Mouse (Mus musculus) megakaryocyte-erythroid progenitor cell, adult 5 weeks (primary cell): ENCODE data around the gene Gapdh. TPM values are rescaled to one million over a fixed set of nuclear protein-coding genes. Genes with fewer than 3 reads are reported as not detected.

Experiments
- polyA plus RNA-seq: library from polyadenylated mRNA; stranded (reverse); fragments of >175 nt; gene quantifications from 2 replicates; pipeline ENCODE4 v1.2.3, GENCODE M21; 2012

Gapdh gene
- polyA plus RNA-seq = 9,186 and 10,401 TPM in 2 replicates

DNA sequence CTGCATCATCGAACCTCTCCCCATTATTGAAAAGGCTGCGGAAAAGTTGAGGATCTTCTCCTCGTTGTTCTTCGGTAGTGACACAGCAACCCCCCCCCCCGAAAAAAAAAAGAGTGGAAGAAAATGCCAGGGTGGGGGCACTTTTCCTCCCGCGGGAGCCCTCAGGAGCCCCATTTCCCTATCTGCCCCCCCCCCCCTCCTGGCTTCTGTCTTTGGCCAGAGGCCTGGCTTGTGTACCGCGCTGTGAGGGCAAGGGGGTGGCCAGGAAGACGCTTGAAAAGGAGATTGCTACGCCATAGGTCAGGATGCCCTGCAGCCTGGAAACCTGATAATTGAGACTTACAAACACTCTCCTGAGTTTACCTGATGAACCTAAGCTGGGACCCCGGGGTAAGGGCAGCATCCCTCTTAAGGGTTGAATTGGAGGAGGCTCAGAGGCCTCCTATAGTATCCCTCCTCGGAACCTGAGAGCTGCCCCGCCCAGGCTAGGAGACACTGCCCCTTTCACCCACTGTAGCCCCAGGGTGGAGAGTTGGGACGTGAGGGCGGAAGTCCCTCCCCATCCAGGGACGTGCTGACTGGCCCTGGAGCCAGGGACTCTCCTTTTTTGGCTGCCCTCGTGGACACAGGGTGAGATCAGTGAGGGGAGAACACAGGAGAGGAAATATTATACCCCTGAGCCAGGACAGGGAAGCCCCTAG is at the start of gene Gapdh:
TSS of gene Gapdh (minus strand) at position 417 of the 701 bp plus-strand sequence.

DNA sequence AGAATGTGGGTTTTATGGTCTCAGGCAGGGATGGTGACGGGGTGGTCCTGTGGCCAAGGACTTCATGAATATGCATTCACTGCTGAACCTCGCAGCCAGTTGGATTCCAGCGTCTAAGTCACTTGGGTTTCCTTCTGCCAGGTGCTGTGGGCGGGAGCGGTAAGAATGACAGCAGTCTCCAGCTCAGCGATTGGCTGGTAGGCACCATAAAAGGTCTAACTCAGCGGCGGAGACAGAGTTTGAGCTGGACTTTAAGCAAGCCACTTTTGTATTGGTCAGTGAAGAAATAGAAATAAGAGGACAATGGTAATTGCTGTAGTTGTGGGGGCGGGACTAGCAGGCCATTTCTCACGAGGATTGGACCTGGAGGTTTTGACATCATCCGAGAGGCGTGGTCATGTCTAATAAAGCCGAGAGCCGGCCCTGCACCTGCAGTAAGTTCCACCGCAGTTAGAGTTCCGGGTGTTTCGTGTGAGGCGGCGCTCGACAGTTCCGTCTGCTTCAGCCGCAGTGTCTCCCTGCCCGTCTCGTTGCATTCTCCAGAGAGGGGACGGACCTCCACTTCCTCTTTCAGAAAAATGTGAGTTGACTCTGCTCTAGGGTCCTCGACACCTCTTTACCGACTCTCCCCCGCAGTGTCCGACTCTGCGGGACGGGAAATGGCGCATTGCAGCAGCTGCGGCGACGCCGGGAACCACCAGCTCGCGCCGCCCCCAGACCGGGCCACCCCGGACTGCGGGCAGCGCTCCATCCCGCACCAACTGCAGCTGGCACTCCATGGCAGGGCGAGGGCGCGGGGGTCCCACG is 49.1 kb upstream of the Gapdh start, which contains the start of gene Vamp1:
TSS of gene Vamp1 (plus strand) at position 404 of the 807 bp plus-strand sequence.

DNA sequence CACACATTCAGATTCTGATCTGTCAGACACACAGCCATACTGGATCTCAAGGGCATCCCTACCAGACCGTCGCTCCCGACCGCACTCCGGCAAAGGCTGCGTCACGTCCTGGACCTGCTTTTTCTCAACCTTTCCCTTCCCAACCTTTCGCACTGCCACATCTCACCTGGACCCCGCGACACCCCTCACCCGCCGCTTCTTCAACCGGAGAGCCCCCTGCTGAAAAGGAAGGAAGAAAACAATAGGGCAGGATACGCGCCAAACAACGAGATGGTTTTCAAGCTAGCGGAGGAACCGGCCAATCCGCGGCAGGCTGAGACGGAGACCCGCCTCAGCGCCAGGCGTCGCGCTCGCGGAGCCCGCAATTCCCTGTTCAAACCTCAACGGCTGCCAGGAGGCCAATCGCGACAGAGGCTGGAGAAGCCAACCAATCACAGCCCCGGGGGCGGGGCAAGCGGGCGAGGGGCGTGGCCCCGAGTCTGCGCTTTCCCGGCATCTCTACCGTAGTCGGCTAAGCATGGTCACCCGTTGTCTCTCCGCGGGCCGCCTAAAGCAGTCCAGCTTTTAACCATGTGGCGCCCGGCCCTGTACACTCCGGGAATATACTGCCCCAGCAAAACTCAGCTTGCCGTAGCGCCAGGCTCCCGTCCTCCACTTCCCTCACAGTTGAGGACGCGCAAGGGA is 25.2 kb upstream of the Gapdh start, which contains the start of the genes Ncapd2 and Mrpl51:
TSS of gene Ncapd2 (minus strand) at position 370 of the 684 bp plus-strand sequence.
TSS of gene Mrpl51 (plus strand) at position 470 of the 684 bp plus-strand sequence.

DNA sequence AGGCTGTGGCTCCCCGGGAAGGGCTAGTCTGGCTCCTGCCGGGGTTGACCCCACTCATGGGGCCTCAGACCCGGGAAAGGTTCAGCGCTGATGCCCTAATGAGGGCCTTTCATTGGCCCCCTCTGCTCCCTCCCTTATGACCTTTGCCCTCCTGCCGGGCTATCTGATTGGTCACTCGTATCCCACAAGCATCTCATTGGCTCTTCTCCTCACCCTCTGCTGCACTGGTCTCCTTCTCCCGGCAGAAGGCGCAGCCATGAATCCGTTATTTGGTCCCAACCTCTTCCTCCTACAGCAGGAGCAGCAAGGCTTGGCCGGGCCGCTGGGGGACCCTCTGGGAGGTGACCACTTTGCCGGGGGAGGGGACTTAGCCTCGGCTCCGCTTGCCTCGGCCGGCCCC is 21.3 kb downstream of the Gapdh start, which contains the start of gene Iffo1:
TSS of gene Iffo1 (plus strand) at position 241 of the 400 bp plus-strand sequence.

DNA sequence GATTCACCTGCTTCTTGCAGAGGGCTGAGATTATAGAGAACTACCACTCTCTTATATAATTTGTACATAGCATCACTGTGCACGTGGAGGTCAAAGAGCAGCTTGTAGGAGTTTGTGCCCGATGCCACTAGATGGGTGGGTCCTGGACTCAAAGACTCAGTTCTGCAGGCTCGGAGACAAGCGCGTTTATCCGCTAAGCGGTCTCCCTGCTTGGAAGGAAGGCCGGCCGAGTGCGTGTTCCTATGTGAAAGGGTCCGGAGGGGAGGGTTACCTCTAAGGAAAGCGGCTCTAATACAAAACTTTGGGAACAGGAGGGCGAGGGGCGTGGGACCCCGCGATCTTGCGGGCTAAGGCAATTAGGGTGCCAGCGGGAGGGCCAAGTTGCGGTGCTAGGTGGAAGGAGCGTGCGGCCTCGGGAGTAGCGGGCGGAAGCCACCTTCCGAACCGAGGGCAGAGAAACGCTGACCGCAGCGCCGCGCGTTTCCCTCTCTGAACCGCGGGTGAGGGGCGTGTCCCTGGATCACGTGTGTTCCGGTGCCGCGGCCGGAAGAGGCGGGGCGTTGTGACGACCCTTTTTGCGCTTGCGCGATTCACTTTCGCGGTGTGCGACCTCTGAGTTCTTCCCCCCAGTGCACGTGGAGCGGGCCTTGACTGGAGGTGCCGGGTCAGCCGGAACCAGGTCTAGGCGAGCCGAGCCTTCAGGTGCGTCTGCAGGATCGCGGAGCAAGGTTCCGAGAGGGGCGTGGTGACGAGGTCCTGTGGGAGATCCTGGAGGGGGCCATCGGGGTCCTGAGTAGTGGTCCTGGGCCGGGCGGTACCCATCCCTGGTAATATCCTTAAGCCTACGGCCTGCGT is 34.7 kb downstream of the Gapdh start, which contains the start of gene Nop2:
TSS of gene Nop2 (plus strand) at position 608 of the 855 bp plus-strand sequence.

Other genes with a start within 250 kb of the Gapdh start
- gene Ptms, start 246.4 kb downstream of the Gapdh start, polyA plus RNA-seq = 278 and 322 TPM in 2 replicates
- 177 and 232 TPM in 2 replicates for gene Mlf2, start 235.1 kb downstream of the Gapdh start, polyA plus RNA-seq
- 50.6 and 53.4 TPM in 2 replicates for gene Cops7a, start 200.9 kb downstream of the Gapdh start, polyA plus RNA-seq
- gene Pianp, start 169.8 kb downstream of the Gapdh start, polyA plus RNA-seq = 0.24 and 1.00 TPM in 2 replicates
- gene Zfp384, start 157.3 kb downstream of the Gapdh start, polyA plus RNA-seq = 74.6 and 80.3 TPM in 2 replicates
- 15.9 and 19.1 TPM in 2 replicates for gene Ing4, start 126.7 kb downstream of the Gapdh start, polyA plus RNA-seq
- 12.2 and 12.7 TPM in 2 replicates for gene Acrbp, start 116.8 kb downstream of the Gapdh start, polyA plus RNA-seq
- 1.8 and 5.1 TPM in 2 replicates for gene Lpar5, start 98.5 kb downstream of the Gapdh start, polyA plus RNA-seq
- gene Chd4, start 70.5 kb downstream of the Gapdh start, polyA plus RNA-seq = 149 and 226 TPM in 2 replicates
- gene Nop2, start 34.6 kb downstream of the Gapdh start, polyA plus RNA-seq = 47.6 and 60.9 TPM in 2 replicates
- 48.0 and 55.0 TPM in 2 replicates for gene Iffo1, start 21.2 kb downstream of the Gapdh start, polyA plus RNA-seq
- 249 and 284 TPM in 2 replicates for gene Ncapd2, start 25.2 kb upstream of the Gapdh start, polyA plus RNA-seq
- gene Mrpl51, start 25.3 kb upstream of the Gapdh start, polyA plus RNA-seq = 89.5 and 130 TPM in 2 replicates
- gene Vamp1, start 49.1 kb upstream of the Gapdh start, polyA plus RNA-seq = 3.3 and 4.6 TPM in 2 replicates
- gene Tapbpl, start 65.4 kb upstream of the Gapdh start, polyA plus RNA-seq = 24.6 and 24.9 TPM in 2 replicates
- 41.2 and 57.0 TPM in 2 replicates for gene Cd27, start 70.5 kb upstream of the Gapdh start, polyA plus RNA-seq
- gene Tuba3a, start 119.6 kb upstream of the Gapdh start, polyA plus RNA-seq = not detected in 2 replicates
- gene Ltbr, start 147.4 kb upstream of the Gapdh start, polyA plus RNA-seq = 116 and 137 TPM in 2 replicates
- 17.2 and 30.5 TPM in 2 replicates for gene Scnn1a, start 154.2 kb upstream of the Gapdh start, polyA plus RNA-seq
- gene Tnfrsf1a, start 182.9 kb upstream of the Gapdh start, polyA plus RNA-seq = 254 and 426 TPM in 2 replicates
- 0.06 and 0.13 TPM in 2 replicates for gene Plekhg6, start 214.3 kb upstream of the Gapdh start, polyA plus RNA-seq